Mouse (Mus musculus) intestine, postnatal 0 days (tissue): ENCODE results near the gene Erich6b. TPM values are rescaled to one million over a fixed set of nuclear protein-coding genes. Genes with fewer than 3 reads are reported as not detected.
A peak's percentile ranks its signal among the peaks of the same experiment; 100 is the strongest.

Source experiments
- ATAC-seq: fragments of 200-750 bp; cut with Nextera tagmentation; 2 replicates; pipeline ENCODE4 v1.8.0; 2017; ENCODE audit warnings: mild to moderate bottlenecking, moderate TSS enrichment, moderate library complexity
- H3K27ac ChIP-seq: fragments of 300-500 bp; sonication (generic); 2 replicates; pipeline ENCODE4 v1.5.1; 2014; ENCODE audit warnings: mild to moderate bottlenecking, low read depth, low read length, moderate library complexity
- H3K27me3 ChIP-seq: fragments of 300-500 bp; sonication (generic); replicated peaks from 2 replicates; pipeline ENCODE4 v1.6.1; 2014; ENCODE audit warnings: low read length, mixed read lengths; ENCODE audit not compliant: control insufficient read depth, insufficient read depth
- H3K36me3 ChIP-seq: fragments of 300-500 bp; sonication (generic); 2 replicates; pipeline ENCODE4 v1.6.1; 2014; ENCODE audit warnings: mild to moderate bottlenecking, moderate library complexity; ENCODE audit not compliant: control insufficient read depth, insufficient read depth
- H3K4me1 ChIP-seq: fragments of 300-500 bp; sonication (generic); replicated peaks from 2 replicates; pipeline ENCODE4 v1.6.1; 2014; ENCODE audit warnings: antibody characterized with exemption, low read length, mixed read lengths; ENCODE audit not compliant: control insufficient read depth, insufficient read depth
- H3K4me2 ChIP-seq: fragments of 300-500 bp; sonication (generic); replicated peaks from 2 replicates; pipeline ENCODE4 v1.6.1; 2014; ENCODE audit warnings: low read depth, mild to moderate bottlenecking, moderate library complexity
- H3K4me3 ChIP-seq: fragments of 300-500 bp; sonication (generic); 2 replicates; pipeline ENCODE4 v1.5.1; 2014; ENCODE audit warnings: low read depth, low read length
- H3K9ac ChIP-seq: fragments of 300-500 bp; sonication (generic); 2 replicates; pipeline ENCODE4 v1.6.1; 2014; ENCODE audit warnings: mild to moderate bottlenecking, low read depth, low read length
- H3K9me3 ChIP-seq: fragments of 300-500 bp; sonication (generic); 2 replicates; pipeline ENCODE4 v1.6.1; 2016; ENCODE audit warnings: mixed run types; ENCODE audit not compliant: control insufficient read depth
- CTCF ChIP-seq: sonication (generic); IDR thresholded peaks from 2 replicates; pipeline ENCODE4 v1.5.1; 2016; ENCODE audit warnings: low read depth, mild to moderate bottlenecking, control low read depth, antibody characterized with exemption, moderate library complexity
- WGBS: fragments of 180-500 bp; shearing (Covaris S2); extraction: QIAGEN DNeasy Blood & Tissue Kit; methylation state at CpG from one replicate; pipeline ENCODE4 v1.1.7; 2014; 5-methylcytosine and 5-hydroxymethylcytosine counted together
- polyA plus RNA-seq: library from polyadenylated mRNA; unstranded; fragments of >200 nt; fragmentation: Nextera tagmentation; extraction: Ambion mirVana; gene quantifications from 2 replicates; pipeline ENCODE4 v1.2.1, GENCODE M21; 2015

The Erich6b gene
- polyA plus RNA-seq, 1 experiment from 2014 or later, result not detected

- no peak for ATAC-seq
- no peaks in the 10 kb centered on the region for H3K36me3 ChIP-seq
- 60% methylated on average over 20 of the region's 20 CpGs for WGBS
- no peaks in the 10 kb centered on the region for H3K9me3 ChIP-seq
- no peak overlapping the region for H3K4me2 ChIP-seq
- no peaks in the 10 kb centered on the region for H3K4me1 ChIP-seq
- H3K4me3 ChIP-seq, result no peak overlapping the region
- no peaks in the 10 kb centered on the region for H3K27me3 ChIP-seq
- no peak overlapping the region for H3K27ac ChIP-seq
- no peak overlapping the region for H3K9ac ChIP-seq
- no peak for TF ChIP-seq CTCF
These were observed 5.1 kb downstream of the Erich6b start for GRCm38 (mm10) chr14:75646968-75647829.

- 85% methylated on average over 6 of the region's 6 CpGs for WGBS
- Histone ChIP-seq H3K4me3 (no peak overlapping the region), H3K27me3 (no peaks in the 10 kb centered on the region), H3K4me2 (no peak overlapping the region), H3K9ac (no peak overlapping the region), H3K9me3 (no peaks in the 10 kb centered on the region), H3K36me3 (no peaks in the 10 kb centered on the region), H3K4me1 (no peaks in the 10 kb centered on the region), H3K27ac (no peak overlapping the region)
- no peak for TF ChIP-seq CTCF
- no peak for ATAC-seq
These were observed 18.9 kb downstream of the Erich6b start for GRCm38 (mm10) chr14:75660936-75661335.

- Histone ChIP-seq H3K9ac (no peak overlapping the region), H3K27me3 (no peaks in the 10 kb centered on the region), H3K4me1 (no peaks in the 10 kb centered on the region), H3K4me2 (no peak overlapping the region), H3K4me3 (no peak overlapping the region), H3K27ac (no peak overlapping the region), H3K9me3 (no peaks in the 10 kb centered on the region), H3K36me3 (no peaks in the 10 kb centered on the region)
- no peak for ATAC-seq
- no peak for TF ChIP-seq CTCF
- WGBS, result 63% methylated on average over 8 of the region's 8 CpGs
These were observed 19.5 kb downstream of the Erich6b start for GRCm38 (mm10) chr14:75661548-75661947.

- no peaks in the 10 kb centered on the region for H3K9me3 ChIP-seq
- ATAC-seq, result no peak
- no peaks in the 10 kb centered on the region for H3K36me3 ChIP-seq
- no peak overlapping the region for H3K4me2 ChIP-seq
- TF ChIP-seq CTCF, result no peak
- H3K4me3 ChIP-seq, result no peak overlapping the region
- 93% methylated on average over 2 of the region's 2 CpGs for WGBS
- no peak overlapping the region for H3K27ac ChIP-seq
- H3K9ac ChIP-seq, result no peak overlapping the region
- no peaks in the 10 kb centered on the region for H3K4me1 ChIP-seq
- H3K27me3 ChIP-seq, result no peaks in the 10 kb centered on the region
These were observed 23.5 kb downstream of the Erich6b start for GRCm38 (mm10) chr14:75665430-75666180.

- no peaks in the 10 kb centered on the region for H3K36me3 ChIP-seq
- 59% methylated on average over 1 of the region's 1 CpGs for WGBS
- peak; percentile 28; the same call in 1 of the 2 replicates for TF ChIP-seq CTCF
- no peak overlapping the region for H3K4me2 ChIP-seq
- no peak overlapping the region for H3K27ac ChIP-seq
- no peak overlapping the region for H3K9ac ChIP-seq
- no peak overlapping the region for H3K4me3 ChIP-seq
- no peak for ATAC-seq
- no peaks in the 10 kb centered on the region for H3K27me3 ChIP-seq
- no peaks in the 10 kb centered on the region for H3K9me3 ChIP-seq
- H3K4me1 ChIP-seq, result no peaks in the 10 kb centered on the region
These were observed 27.1 kb downstream of the Erich6b start for GRCm38 (mm10) chr14:75669085-75669645.

GRCm38 (mm10) chr14:75676316-75676715 is 34.3 kb downstream of the Erich6b start:
- no peak overlapping the region for H3K4me2 ChIP-seq
- no peak overlapping the region for H3K27ac ChIP-seq
- 64% methylated on average over 6 of the region's 6 CpGs for WGBS
- no peak for ATAC-seq
- no peaks in the 10 kb centered on the region for H3K27me3 ChIP-seq
- TF ChIP-seq CTCF, result no peak
- no peak overlapping the region for H3K9ac ChIP-seq
- H3K4me3 ChIP-seq, result no peak overlapping the region
- H3K9me3 ChIP-seq, result no peaks in the 10 kb centered on the region
- H3K36me3 ChIP-seq, result no peaks in the 10 kb centered on the region
- no peaks in the 10 kb centered on the region for H3K4me1 ChIP-seq
